Mouse (Mus musculus) kidney, postnatal 0 days (tissue): ENCODE measurements around the gene R3hdm4. TPM values are rescaled to one million over a fixed set of nuclear protein-coding genes. Genes with fewer than 3 reads are reported as not detected.

Source experiments
- ATAC-seq: fragments of 200-750 bp; cut with Nextera tagmentation; replicated peaks from 2 replicates; pipeline ENCODE4 v1.8.0; 2017; ENCODE audit warnings: low read depth, moderate number of reproducible peaks, moderate TSS enrichment, moderate library complexity; ENCODE audit not compliant: low FRiP score
- DNase-seq: peaks from one replicate; pipeline ENCODE4 v3.0.0-alpha.2; 2016; ENCODE audit warnings: low spot score
- H3K27ac ChIP-seq: fragments of 300-500 bp; sonication (generic); 2 replicates; pipeline ENCODE4 v1.5.1; 2014; ENCODE audit warnings: mild to moderate bottlenecking
- H3K27me3 ChIP-seq: fragments of 300-500 bp; sonication (generic); 2 replicates; pipeline ENCODE4 v1.6.1; 2014; ENCODE audit warnings: low read length, mixed read lengths; ENCODE audit not compliant: insufficient read depth
- H3K36me3 ChIP-seq: fragments of 300-500 bp; sonication (generic); 2 replicates; pipeline ENCODE4 v1.6.1; 2014; ENCODE audit warnings: low read length, mixed read lengths; ENCODE audit not compliant: insufficient read depth
- H3K4me1 ChIP-seq: fragments of 300-500 bp; sonication (generic); replicated peaks from 2 replicates; pipeline ENCODE4 v1.6.1; 2014; ENCODE audit warnings: antibody characterized with exemption, low read length, mixed read lengths; ENCODE audit not compliant: insufficient read depth
- H3K4me2 ChIP-seq: fragments of 300-500 bp; sonication (generic); 2 replicates; pipeline ENCODE4 v1.6.1; 2014; ENCODE audit warnings: mild to moderate bottlenecking, low read length, moderate library complexity, mixed read lengths
- H3K4me3 ChIP-seq: fragments of 300-500 bp; sonication (generic); replicated peaks from 2 replicates; pipeline ENCODE4 v1.5.1; 2014; ENCODE audit warnings: low read depth, low read length
- H3K9ac ChIP-seq: fragments of 300-500 bp; sonication (generic); 2 replicates; pipeline ENCODE4 v1.6.1; 2014; ENCODE audit warnings: low read depth, low read length
- H3K9me3 ChIP-seq: fragments of 300-500 bp; sonication (generic); replicated peaks from 2 replicates; pipeline ENCODE4 v1.6.1; 2016; ENCODE audit warnings: low read length, inconsistent platforms, mixed read lengths
- CTCF ChIP-seq: IDR thresholded peaks from 2 replicates; pipeline ENCODE4 v1.5.1; 2016; ENCODE audit warnings: antibody characterized with exemption, low read depth, mild to moderate bottlenecking, moderate library complexity
- WGBS: fragments of 180-500 bp; shearing (Covaris S2); extraction: QIAGEN DNeasy Blood & Tissue Kit; methylation state at CpG from one replicate; pipeline ENCODE4 v1.1.7; 2014; 5-methylcytosine and 5-hydroxymethylcytosine counted together
- polyA plus RNA-seq: library from polyadenylated mRNA; unstranded; fragments of >200 nt; fragmentation: Nextera tagmentation; extraction: Ambion mirVana; gene quantifications from 2 replicates; pipeline ENCODE4 v1.2.1, GENCODE M21; 2015

Gene R3hdm4
- polyA plus RNA-seq, 1 experiment from 2014 or later: 120 TPM

GRCm38 (mm10) chr10:79879527-79879926 lies 41.5 kb downstream of the R3hdm4 start:
- Histone ChIP-seq H3K27ac (peak overlapping the region; percentile 62; the same call in 1 of the 2 replicates), H3K4me3 (no peak overlapping the region), H3K4me1 (peaks cover 37% of the 10 kb centered on the region), H3K9me3 (no peaks in the 10 kb centered on the region), H3K9ac (no peak overlapping the region), H3K4me2 (no peak overlapping the region), H3K36me3 (no peaks in the 10 kb centered on the region), H3K27me3 (no peaks in the 10 kb centered on the region)
- no peak for TF ChIP-seq CTCF
- 34% methylated on average over 3 of the region's 3 CpGs for WGBS
- no peak for DNase-seq
- 0 out of 2 replicates have a peak, but pooled peaks have one; percentile 17 for ATAC-seq

GRCm38 (mm10) chr10:79877757-79878156 lies 43.3 kb downstream of the R3hdm4 start:
- ATAC-seq (no peak), DNase-seq (no peak)
- Histone ChIP-seq H3K4me2 (no peak overlapping the region), H3K4me1 (peaks cover 42% of the 10 kb centered on the region), H3K27me3 (no peaks in the 10 kb centered on the region), H3K9me3 (no peaks in the 10 kb centered on the region), H3K27ac (0 out of 2 replicates have a peak overlapping the region, but pooled peaks have one; percentile 25), H3K36me3 (no peaks in the 10 kb centered on the region), H3K9ac (no peak overlapping the region), H3K4me3 (no peak overlapping the region)
- WGBS: 35% methylated on average over 12 of the region's 12 CpGs
- TF ChIP-seq CTCF: no peak

GRCm38 (mm10) chr10:79877174-79877573 lies 43.8 kb downstream of the R3hdm4 start:
- TF ChIP-seq CTCF: no peak
- H3K9me3 ChIP-seq: no peaks in the 10 kb centered on the region
- 58% methylated on average over 1 of the region's 1 CpGs for WGBS
- no peak overlapping the region for H3K27ac ChIP-seq
- no peaks in the 10 kb centered on the region for H3K36me3 ChIP-seq
- DNase-seq (no peak), ATAC-seq (no peak)
- no peak overlapping the region for H3K4me3 ChIP-seq
- peaks cover 36% of the 10 kb centered on the region for H3K4me1 ChIP-seq
- no peak overlapping the region for H3K4me2 ChIP-seq
- H3K27me3 ChIP-seq: no peaks in the 10 kb centered on the region
- no peak overlapping the region for H3K9ac ChIP-seq

- DNase-seq: peak; percentile 69
- no peak for TF ChIP-seq CTCF
- peak; percentile 59 for ATAC-seq
- Histone ChIP-seq H3K4me1 (peaks cover 23% of the 10 kb centered on the region), H3K9me3 (no peaks in the 10 kb centered on the region), H3K27ac (peak within 1 kb of the TSS; percentile 50; the same call in 1 of the 2 replicates), H3K9ac (peak within 1 kb of the TSS; percentile 79), H3K27me3 (no peaks in the 10 kb centered on the region), H3K4me3 (peak within 1 kb of the TSS; percentile 69), H3K4me2 (peak within 1 kb of the TSS; percentile 97), H3K36me3 (0 out of 2 replicates have a peak, but pooled peaks cover 3% of the 10 kb centered on the region)
- 1% methylated on average over 56 of the region's 57 CpGs for WGBS
Observed at GRCm38 (mm10) chr10:79874290-79874862, 46.6 kb downstream of the R3hdm4 start, which contains the start of the genes Prtn3 and Plppr3. TSS of gene Prtn3 (plus strand) at chr10:79874476. TSS of gene Plppr3 (minus strand) at chr10:79874634.

GRCm38 (mm10) chr10:79873715-79874289 lies 47.2 kb downstream of the R3hdm4 start:
- no peaks in the 10 kb centered on the region for H3K27me3 ChIP-seq
- 3% methylated on average over 26 of the region's 26 CpGs for WGBS
- peak overlapping the region; percentile 97 for H3K4me2 ChIP-seq
- DNase-seq (no peak), ATAC-seq (no peak)
- H3K4me3 ChIP-seq: peak overlapping the region; percentile 69
- H3K9me3 ChIP-seq: no peaks in the 10 kb centered on the region
- H3K27ac ChIP-seq: peak overlapping the region; percentile 50; the same call in 1 of the 2 replicates
- peaks cover 21% of the 10 kb centered on the region for H3K4me1 ChIP-seq
- peak overlapping the region; percentile 79 for H3K9ac ChIP-seq
- 0 out of 2 replicates have a peak, but pooled peaks cover 3% of the 10 kb centered on the region for H3K36me3 ChIP-seq
- TF ChIP-seq CTCF: no peak

- no peak for TF ChIP-seq CTCF
- ATAC-seq: no peak
- Histone ChIP-seq H3K36me3 (0 out of 2 replicates have a peak, but pooled peaks cover 3% of the 10 kb centered on the region), H3K4me1 (peaks cover 21% of the 10 kb centered on the region), H3K4me2 (peak overlapping the region; percentile 97), H3K9ac (peak overlapping the region; percentile 79), H3K27me3 (no peaks in the 10 kb centered on the region), H3K27ac (no peak overlapping the region), H3K9me3 (no peaks in the 10 kb centered on the region), H3K4me3 (peak overlapping the region; percentile 69; the same call in 1 of the 2 replicates)
- 11% methylated on average over 6 of the region's 6 CpGs for WGBS
- DNase-seq: no peak
Observed at GRCm38 (mm10) chr10:79873313-79873712, 47.7 kb downstream of the R3hdm4 start.
